Mouse (Mus musculus) CD4-positive, CD25-positive, alpha-beta regulatory T cell, adult 2 months (primary cell): ENCODE results near the gene Nhsl1.

Experiments
- DNase-seq: peaks from one replicate; pipeline ENCODE4 v3.0.0-alpha.2; 2012; ENCODE audit warnings: low read depth, low spot score

Gene Nhsl1

DNA sequence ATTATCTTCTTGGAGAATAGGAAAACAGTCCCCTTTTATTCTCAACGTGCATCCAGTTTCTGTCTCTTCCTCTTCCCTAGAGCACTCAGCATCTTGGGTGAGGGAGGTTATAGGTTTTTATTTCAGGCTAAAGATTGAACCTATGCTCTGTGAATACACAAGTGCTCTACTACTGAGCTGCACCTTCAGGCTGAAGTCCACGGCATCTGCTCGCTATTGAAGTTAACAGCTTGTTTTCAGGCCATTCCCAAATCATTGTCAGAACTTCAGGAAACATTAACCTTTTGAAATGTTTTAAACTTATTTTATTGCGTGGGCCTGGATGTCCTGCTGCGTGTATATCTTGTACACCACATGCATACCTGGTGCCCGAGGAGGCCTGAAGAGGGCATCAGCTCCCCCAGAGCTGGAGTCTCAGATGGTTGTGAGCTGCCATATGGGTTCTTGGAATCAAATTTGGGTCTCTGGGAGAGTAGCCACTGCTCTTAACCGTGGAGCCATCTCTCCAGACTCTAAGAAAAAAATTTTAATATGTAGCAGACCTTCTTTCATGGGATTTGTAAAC, 169.5 kb downstream of the Nhsl1 start:
- no peak for DNase-seq

DNA sequence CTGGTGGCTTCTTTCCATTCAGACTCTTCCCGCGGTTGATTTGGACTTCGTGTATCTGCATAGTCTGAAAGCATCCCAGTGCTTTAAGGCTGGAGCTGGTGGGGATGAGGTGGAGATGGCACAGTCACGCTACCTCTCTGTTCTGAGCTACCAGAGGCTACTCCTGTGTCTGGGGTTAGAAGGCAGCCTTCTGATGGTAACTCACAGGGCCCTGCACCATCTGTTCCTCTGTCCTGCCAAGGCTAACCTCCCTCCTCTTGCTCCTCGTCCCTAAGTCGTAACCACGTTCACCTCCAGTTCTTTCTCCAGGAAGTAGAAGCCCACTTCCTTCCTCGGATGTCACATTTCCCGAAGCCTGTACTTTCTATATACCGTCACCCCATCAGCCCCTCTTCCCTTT, 171.2 kb downstream of the Nhsl1 start:
- no peak for DNase-seq

DNA sequence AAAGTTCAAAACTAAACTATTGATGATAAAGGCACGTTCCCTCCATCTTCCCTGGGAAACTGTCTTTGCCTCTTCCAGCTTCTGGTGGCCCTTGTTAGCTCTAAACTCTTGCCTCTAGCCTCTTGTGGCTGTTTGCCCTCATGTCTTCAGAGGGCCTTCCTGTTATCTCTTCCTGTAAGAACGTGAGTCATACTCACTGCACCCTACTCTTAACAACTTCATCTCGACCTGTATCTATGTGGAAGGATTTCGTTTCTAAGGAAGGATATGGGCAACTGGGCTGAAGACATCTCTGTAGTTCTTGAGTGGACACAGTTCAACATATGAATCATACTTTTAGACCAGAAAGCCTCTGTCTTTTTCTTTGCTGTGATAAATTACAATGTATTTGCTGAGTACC, 173.2 kb downstream of the Nhsl1 start:
- DNase-seq = no peak

DNA sequence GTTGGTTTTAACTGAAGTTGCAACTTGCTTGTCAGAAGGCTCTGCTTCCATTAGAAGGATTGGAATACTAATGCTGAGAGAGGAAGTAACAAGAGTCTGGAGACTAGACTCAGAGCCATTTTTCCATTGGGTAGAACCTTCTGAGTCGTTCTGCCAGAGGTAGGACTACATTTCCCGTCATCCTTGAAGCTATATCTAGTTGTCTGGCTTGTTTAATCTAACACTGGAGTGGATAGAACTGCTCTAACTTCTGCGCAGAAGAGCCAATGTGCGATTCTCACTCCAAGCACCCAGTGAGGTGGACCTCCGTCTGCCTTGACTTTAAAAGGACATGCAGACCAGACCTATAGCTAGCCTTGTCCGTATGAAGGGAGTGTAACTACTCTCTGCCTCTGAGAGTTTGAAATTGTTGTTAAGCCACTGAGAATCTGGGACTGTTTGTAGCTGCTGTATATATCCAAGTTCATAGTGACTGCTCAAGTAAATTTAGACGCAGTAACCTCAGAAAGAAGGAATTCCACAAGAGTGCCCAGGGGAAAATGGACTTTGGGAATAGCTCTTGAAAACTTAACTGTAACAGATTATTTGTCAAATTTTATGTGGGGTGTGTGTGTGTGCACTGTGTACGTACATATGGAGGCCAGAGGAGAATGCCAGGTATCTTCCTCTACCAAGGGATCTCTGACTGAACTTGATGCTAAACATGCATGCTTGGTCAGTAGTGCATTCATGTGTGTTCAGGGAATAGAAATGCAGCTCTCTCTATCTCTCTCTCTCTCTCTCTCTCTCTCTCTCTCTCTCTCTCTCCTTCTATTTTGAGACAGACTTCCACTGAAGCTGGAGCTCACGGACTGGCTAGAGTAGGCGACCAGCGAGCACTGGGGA, 174.5 kb downstream of the Nhsl1 start:
- no peak for DNase-seq

DNA sequence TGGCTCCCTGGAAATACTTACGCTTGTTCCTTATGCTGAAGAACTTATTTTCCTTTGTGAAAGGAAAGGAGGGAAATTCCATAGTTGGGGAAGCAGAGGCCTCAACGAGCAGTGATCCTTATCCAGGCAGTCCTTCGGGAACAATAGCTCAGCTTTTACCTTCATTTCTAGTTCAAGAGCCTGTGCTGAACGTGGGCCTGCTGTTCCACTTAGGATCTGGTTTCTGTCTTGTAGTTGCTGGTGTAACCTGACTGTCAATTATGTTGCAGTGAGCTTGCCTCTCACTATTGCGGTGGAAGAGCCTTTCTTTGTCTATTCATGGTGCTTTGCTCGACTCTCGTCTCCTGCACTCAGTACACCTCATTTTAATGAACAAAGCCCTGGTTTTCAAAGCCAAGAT, 175.5 kb downstream of the Nhsl1 start:
- no peak for DNase-seq

DNA sequence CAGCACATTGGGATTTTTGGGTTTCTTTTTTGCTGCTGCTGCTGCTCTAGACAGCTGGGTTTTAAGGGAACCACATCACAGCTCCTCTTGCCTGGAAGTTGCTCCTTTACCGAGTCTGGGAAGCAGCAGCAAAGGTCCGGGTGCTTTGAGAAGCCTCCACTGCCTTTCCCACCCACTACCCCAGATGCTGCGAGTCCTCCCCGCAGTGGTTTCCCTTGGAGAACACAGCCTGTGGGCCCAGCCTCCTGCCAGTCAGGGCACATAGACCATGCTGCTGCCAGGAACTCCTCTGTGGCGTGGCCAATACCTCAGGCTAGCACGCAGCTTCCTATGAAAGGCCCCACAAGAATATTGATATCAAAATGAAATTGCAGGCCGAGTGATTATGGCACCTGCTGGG, 178.3 kb downstream of the Nhsl1 start:
- no peak for DNase-seq

DNA sequence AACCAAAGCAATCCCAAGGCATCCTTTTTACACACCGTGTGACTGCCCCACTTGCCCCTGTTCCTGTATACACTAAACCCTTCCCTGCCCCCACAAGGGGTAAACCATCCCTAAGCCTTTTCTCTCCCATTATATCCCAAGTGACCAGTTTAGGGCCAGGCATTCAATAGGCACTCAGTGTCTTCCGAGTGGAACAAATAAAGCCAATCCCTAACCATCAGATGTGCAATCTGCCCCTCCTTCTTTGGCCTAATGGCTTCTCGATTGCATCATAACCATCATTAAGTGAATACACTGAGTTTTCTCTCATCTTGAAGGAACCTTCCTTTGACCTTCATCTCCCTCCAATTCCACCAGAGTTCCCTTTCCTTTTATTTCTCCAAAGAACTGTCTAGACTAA, 183.2 kb downstream of the Nhsl1 start:
- no peak for DNase-seq

DNA sequence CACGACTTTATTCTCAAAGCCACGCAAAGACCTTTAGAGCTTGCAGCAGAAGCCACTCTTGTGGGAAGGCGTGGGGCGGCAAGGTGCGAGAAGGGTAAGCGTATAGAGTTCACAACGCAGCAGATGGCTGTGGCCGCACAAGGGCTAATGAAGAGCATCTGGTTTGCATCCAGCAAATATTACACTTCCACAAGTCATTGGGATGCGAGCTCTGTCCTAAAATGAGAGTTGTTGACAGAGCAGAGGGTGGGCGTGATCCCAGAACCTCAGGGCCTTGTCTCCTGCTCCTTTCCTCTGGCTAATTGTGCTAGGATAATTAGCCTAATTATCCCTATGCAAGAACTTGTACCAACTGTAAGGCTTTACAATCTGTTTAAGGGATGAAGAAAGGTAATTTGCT, 186.9 kb downstream of the Nhsl1 start:
- DNase-seq = no peak

DNA sequence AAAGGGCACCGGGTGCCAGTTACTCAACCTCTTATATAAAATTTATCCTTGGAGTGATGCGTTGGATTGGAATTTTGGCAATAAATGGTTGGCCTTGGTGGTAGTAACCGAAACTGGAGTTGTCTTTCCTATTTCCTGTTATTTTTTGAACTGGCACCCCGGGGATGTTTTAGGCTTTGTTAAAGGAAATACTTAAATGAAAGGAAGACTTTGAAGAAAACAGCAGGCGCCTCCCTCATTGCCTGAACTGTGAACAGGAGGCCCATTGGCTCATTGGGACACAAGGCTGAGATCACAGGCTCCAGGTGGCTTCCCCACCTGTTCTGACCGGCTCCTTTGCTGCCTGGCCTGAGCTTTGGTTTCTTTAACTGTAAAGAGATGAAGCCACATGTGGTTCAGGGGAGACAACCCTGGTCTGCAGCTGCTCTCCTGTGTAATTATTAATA, 187.7 kb downstream of the Nhsl1 start:
- no peak for DNase-seq

DNA sequence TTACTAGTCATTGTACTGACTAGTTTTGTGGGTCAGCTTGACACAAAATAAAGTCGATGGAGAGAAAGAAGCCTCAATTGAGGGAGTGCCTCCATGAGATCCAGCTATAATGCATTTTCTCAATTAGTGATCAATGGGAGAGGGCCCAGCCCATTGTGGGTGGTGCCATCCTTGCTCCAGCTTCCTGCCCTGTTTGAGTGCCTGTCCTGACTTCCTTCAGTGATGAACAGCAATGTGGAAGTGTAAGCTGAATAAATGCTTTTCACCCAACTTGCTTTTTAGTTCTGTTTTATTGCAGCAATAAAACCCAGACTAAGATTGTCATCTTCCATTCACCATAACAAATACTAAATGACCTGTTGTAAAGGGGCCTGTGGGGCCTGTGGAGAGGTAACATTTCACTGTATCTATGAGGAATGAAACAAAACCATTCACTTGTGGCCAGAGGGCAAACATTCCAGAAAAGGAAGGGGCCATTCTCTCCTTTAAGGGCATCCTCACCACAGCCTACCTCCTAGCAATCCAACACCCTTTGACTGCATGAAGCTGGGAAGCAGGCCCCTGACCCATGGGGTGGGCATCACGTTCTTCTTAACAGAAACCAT, 189.2 kb downstream of the Nhsl1 start:
- DNase-seq = no peak

DNA sequence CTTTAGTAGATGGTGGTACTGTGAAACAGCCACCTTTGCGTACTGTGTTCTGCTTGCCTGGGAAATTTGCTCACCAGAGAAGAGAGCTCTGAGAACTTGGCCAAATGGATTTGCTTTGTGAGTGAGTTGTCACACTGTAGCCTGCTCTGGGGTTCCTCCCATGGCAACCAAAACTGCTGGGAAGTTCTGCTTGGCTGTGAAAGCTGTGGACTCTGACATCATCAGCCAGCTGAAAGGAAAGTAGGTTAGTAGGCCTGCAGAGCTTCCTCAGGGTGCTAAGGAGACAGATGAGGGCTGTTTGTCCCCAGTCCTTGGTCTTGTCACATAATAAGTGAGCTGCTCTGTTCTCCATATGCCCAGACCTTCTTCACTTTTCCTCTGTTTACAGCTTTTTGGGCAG, 189.8 kb downstream of the Nhsl1 start:
- no peak for DNase-seq

DNA sequence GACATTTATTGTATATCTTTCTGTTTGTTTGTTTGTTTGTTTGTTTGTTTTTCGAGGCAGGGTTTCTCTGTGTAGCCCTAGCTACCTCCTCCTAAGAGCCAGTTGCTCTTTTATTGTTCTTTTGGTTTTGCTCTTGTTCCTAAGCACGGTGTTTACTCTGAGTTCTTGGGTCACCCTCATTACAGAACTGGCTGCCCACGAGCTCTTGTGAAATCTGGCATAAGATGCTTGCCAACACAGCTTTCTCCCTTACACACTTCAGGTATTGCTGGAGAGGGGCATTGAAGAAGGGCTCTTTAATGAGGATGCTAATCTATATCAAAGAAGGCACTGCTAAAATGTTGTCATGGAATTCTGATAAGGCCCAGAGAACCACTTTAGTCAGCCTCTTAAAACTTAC, 191.9 kb downstream of the Nhsl1 start:
- no peak for DNase-seq

DNA sequence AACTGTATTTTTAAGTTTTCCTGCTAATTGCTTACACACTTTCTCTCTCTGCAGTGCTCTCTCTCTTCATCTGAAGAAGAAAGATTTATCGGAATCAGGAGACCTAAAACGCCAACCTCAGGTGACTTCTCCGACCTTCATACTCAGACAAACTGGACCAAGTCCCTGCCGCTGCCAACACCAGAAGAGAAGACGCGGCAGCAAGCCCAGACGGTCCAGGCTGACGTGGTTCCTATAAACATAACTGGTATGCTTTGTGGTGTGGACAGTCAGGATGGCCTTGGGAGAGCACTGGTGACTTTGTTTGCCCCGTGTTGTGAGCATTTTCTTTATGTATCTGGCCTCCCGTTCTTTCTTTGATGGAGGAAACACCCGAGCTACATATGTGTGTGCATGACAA, 192.7 kb downstream of the Nhsl1 start:
- no peak for DNase-seq

DNA sequence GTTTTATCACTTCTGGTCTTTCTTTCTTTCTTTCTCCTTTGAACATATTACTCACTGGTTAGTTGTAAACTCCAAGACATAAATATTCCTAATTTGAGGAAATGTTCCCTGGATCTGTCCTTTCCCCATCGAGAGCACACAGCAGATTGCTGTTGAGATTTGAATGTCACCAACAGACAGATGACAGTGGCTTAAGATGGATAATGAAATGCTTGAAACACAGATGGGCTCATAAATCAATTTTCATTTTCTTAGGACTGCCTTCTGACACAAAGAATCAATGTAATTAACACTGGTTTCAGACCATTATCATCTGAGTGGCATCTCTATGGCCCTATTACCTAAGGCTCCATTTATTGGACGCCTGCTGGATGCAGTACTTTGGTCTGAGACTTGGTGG, 203.8 kb downstream of the Nhsl1 start:
- DNase-seq = no peak

DNA sequence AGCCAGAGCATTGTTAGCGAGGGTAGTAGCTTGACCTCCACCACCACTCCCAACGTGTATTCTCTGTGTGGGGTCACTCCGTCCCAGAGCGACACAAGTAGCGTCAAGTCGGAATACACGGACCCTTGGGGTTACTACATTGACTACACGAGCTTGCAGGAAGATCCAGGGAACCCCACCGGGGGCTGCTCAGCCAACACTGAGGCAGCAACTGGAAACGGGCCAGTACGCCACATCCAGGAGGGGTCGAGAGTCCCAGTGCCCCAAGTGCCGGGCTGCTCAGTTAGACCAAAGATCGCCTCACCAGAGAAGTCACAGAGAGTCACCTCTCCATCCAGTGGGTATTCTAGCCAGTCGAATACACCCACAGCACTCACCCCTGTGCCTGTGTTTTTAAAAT, 206.5 kb downstream of the Nhsl1 start:
- no peak for DNase-seq

DNA sequence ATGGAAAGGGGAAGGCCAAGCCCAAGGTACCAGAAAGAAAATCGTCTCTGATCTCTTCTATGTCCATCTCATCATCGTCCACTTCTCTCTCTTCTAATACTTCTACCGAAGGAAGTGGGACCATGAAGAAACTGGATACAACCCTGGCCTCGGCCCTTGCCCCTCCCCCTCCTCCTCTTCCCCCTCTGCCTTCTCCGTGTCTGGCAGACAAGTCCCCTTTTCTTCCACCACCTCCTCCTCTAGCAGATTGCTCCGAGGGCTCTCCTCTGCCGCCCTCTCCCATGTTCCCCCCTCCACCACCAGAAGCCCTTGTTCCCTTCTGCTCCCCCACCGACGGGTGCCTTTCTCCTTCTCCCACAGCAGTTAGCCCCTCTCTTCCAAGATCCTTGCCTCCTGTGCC, 206.9 kb downstream of the Nhsl1 start:
- no peak for DNase-seq

DNA sequence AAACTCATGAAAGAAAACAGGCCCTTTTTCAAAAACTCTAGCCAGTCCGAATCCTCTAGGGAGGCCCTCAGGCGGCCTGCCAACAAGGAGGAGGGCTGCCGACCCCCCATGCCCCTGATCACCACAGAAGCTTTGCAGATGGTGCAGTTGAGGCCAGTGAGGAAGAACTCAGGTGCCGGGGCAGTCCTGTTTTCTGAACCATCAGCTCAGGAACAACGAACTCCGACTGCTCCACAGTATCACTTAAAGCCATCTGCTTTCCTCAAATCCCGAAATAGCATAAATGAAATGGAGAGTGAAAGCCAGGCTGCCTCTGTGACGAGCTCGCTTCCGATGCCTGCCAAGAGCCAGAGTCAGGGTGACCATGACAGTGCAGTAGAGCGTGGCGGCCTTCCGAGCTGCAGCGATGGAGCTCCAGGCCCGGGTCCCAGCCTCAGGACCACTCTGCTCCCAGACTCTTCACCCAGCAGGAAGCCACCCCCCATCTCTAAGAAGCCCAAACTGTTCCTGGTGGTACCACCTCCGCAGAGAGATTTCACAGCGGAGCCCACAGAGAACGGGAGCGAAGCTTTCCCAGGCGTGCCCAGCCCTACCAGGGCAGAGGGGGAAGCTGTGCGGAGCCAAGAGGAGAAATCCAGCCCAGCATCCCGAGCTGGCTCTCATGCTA, 207.5 kb downstream of the Nhsl1 start:
- DNase-seq = no peak

DNA sequence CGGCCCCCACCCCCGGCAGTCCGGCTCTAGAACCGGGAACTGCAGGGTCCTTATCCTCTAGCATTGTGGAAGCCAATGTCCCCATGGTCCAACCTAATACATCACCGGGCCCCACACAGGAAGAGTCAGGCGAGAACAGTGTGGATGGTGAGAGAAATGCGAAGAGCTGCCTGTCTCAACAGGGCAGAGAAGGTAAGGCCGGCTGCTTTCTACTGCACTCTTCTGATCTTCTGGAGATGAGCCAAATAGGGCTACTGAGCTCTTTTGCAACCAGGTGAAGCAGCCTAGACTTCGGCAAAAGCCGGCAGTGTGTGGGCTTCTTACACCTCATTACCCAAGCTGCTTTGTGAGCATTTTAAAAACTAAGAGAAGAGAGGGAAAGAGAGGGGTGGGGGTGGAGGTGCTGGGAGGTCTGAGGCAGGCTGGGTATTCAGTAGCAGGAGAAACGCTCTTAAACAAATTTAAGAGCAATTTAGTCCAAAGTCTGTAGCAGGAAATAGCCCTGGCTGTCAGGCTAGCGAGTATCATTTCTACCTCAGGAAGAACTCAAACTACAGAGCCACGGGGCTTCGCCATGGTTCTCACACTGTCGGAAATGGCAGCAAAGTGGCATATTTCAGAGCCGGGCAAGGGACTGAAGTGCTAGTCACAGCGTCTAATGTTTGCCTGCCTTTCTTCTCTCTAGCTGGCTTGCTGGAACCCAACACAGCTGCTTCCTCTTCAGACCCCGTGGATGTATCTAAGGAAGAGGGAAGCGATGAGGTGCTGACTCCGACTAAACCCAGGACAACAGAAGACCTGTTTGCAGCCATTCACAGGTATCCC, 208.3 kb downstream of the Nhsl1 start:
- peak; percentile 44 for DNase-seq

DNA sequence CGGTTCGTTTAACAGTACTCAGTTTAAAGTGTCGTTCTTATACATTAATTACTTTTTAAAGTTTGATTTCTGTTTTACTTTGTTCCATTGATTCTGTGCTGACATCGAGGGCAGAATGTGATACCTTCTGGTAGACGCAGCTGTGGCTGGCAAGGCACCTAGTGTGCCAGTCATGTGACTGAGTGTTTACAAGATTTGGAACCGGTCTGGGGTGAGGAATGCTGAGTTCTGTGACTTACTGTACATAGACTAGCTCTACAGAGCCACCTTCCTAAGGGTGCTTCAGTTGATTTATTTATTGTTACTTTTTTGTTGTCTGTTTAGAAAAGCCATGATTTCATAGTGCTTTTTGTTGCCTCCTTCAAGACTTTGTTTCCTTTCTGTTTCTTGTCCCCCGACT, 209.0 kb downstream of the Nhsl1 start:
- DNase-seq = peak; percentile 51

DNA sequence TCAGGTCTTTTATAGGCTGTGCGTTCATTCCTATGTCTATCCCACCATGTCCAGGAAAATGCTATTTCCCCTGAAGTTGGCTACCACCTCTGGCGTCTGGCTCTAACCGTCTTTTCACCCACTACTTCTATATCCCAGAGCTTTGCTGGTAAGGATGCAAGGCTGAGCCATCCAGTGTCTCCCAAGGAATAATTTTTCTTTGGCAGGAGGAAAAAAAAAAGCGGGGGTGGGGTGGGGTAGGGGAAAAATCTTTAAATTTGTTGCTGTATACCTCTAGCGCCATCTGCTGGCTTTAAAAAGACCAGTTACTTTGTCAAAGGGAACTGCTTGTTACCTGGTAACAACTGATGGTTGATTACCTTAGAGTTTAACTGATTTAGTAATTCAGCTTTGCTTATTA, 209.7 kb downstream of the Nhsl1 start:
- DNase-seq = peak; percentile 66

DNA sequence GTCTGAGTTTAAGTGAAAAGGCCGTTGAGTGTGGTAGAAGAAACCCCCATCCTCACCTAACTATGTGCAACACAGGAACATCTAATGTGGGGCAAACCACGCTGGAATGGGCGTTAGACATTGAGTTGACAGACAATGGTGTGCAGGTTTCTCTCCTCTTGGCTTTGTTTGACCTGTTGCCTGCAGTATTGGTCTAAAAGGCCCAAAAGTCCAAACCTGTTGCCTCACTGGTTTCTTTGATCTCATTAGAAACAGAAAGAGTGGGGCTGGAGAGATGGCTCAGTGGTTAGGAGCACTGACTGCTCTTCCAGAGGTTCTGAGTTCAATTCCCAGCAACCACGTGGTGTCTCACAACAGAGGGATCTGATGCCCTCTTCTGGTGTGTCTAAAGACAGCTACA, 210.4 kb downstream of the Nhsl1 start:
- no peak for DNase-seq

DNA sequence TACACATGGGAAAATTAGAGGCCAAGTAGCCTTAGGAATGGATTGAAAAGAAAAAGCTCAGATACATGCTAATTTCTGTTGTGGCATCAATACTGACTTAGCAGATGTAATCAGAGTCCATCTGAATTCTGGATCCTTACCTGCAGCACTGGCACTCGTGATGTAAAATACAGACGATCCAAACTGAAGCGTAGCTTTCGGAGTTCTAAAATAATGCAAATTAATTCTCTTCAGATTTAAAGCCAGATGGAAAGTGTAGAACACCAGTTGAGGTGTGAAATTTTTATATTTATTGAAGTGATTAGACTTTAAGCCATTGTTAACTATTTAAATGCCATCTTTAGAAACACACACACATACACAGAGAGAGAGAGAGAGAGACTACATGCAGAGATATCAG, 211.4 kb downstream of the Nhsl1 start:
- no peak for DNase-seq
